Mouse (Mus musculus) stomach, postnatal 0 days (tissue): ENCODE results near the gene Pcyt1b.

Experiments
- CTCF ChIP-seq: IDR thresholded peaks from 2 replicates; pipeline ENCODE4 v1.5.1; 2016; ENCODE audit warnings: antibody characterized with exemption, low read depth, mild to moderate bottlenecking, moderate library complexity
- EP300 ChIP-seq: optimal IDR thresholded peaks from 2 replicates; pipeline ENCODE3; 2016; ENCODE audit warnings: antibody characterized with exemption

GRCm38 (mm10) chrX:93674836-93675795 lies 20.5 kb downstream of the Pcyt1b start:
- no peak for TF ChIP-seq CTCF
- TF ChIP-seq EP300: no peak
